Mouse (Mus musculus) erythroblast, embryonic 14.5 days (primary cell): Measurements from ENCODE around the gene Pkp4.

Experiments used
- GATA1 ChIP-seq: IDR thresholded peaks from 2 replicates; pipeline ENCODE4 v1.6.1; 2012; ENCODE audit warnings: low read length, inconsistent platforms, mixed read lengths
- TAL1 ChIP-seq: IDR thresholded peaks from 3 replicates; pipeline ENCODE4 v1.6.1; 2012; ENCODE audit warnings: low read length, inconsistent platforms, mixed read lengths

DNA sequence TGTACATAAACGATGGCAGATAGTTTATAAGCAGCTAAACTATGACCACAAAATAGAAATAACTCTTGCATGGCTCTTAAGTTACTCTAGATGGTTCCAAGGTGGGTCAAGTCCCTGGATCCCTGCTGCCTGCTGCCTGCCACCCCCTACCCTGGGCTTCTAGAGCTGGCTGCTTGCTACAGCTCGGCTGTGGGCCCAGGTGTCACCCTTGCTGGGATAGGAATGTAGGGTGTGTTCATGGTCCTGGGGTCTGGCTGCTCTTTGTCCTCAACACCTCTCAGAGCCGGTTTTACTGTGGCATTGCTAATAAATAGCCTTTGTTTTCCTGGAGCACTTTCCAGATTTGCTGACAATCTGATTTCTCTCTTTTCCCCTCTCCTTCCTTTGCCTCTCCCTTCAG, 189.4 kb downstream of the Pkp4 start:
- TF ChIP-seq GATA1 (no peak), TAL1 (no peak)
